In the genomic region with DNA sequence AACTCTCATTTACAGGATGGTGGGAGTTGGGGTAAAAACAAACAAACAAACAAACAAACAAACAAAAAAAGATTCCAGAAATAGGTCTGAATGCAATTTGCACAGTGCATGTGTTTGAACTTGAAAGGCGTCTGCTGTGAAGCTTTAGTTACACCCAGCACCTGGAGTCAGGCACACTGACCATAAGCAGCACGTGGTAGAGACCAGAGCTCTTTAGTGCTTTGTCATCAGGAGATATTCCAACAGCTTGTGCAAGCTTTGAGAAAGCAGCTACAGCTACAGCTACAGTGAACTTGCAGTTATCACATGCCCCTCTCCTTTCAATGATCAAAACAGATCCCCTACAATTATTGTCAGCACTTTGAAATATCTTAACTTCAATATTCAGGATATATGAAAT, we compare ENCODE assay signal across 23 mouse cellular contexts.
"Had no signal": no experiment of that assay in that cellular context is flagged by ENCODE, and none has a peak within 500 bp of the region (broad histone marks: within the 10 kb centered on the region; RNA-seq: fewer than 3 reads in every experiment).

No protein-coding gene starts in this region.

- H3K4me1 ChIP-seq: heart, embryonic 10.5 days; heart, embryonic 12.5 days; hindbrain, embryonic 10.5 days; hindbrain, embryonic 12.5 days; intestine, embryonic 15.5 days; limb, embryonic 10.5 days; limb, embryonic 12.5 days; liver, embryonic 13.5 days; liver, embryonic 15.5 days had no signal

- DNase-seq: gastrocnemius, postnatal 14 days; gastrocnemius, postnatal 36 days; heart, adult 18-20 months; heart, postnatal 10 days; heart, postnatal 4 days; kidney, adult 18-20 months; kidney, adult 8-10 months; kidney, postnatal 10 days; kidney, postnatal 25 days; kidney, postnatal 4 days; liver; liver, embryonic 13.5 days had no signal

- H3K4me3 ChIP-seq: heart, embryonic 10.5 days; heart, embryonic 12.5 days; hindbrain, embryonic 10.5 days; hindbrain, embryonic 12.5 days; intestine, embryonic 15.5 days; layer of hippocampus, adult 2 months; left cerebral cortex, adult 2 months; limb, embryonic 10.5 days; limb, embryonic 12.5 days; liver, embryonic 13.5 days; liver, embryonic 15.5 days had no signal

- H3K27ac ChIP-seq: heart, embryonic 10.5 days; hindbrain, embryonic 10.5 days; hindbrain, embryonic 12.5 days; hindbrain, embryonic 14.5 days; intestine, embryonic 15.5 days; layer of hippocampus, adult 2 months; left cerebral cortex, adult 2 months; limb, embryonic 10.5 days; limb, embryonic 12.5 days; liver, embryonic 13.5 days; liver, embryonic 15.5 days had no signal

- H3K36me3 ChIP-seq: heart, embryonic 10.5 days; heart, embryonic 12.5 days; hindbrain, embryonic 10.5 days; hindbrain, embryonic 12.5 days; intestine, embryonic 15.5 days; limb, embryonic 10.5 days; limb, embryonic 12.5 days; liver, embryonic 13.5 days; liver, embryonic 15.5 days had no signal

- H3K27me3 ChIP-seq: heart, embryonic 12.5 days; hindbrain, embryonic 12.5 days; intestine, embryonic 15.5 days; limb, embryonic 12.5 days; liver, embryonic 13.5 days; liver, embryonic 15.5 days had no signal
